Mouse (Mus musculus): ENCODE measurements around the gene Cfdp1.

DNA sequence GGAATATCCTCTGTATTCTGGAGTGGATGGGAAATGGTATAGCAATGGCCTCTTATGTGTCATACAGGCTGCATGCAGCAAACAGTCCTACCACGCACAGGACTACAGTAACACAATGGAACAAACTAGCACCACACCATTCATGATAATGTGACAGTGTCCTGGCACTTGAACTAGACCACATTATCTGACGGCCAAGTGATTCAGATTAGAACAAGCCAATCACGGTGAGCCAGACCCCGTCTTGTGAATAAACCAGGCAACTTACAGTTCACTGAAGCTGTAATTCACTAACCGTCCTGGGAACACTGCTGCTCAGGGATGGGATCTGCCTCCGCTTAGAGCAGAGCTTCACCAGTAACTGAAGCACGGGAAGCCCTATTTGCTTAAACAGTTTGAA, 75.3 kb downstream of the Cfdp1 start:
- TF ChIP-seq POLR2A (IDR thresholded peaks at IDR 0.05; ENCODE audit: borderline replicate concordance, extremely low read depth, insufficient read depth, insufficient read length, poor library complexity, severe bottlenecking) (no peak), CTCF (IDR thresholded peaks at IDR 0.05; ENCODE audit: borderline replicate concordance, extremely low read depth, insufficient read depth, insufficient read length) (no peak)

Measured in brain, embryonic 14.5 days (tissue).